Mouse (Mus musculus) testis, adult 10 weeks (tissue): ENCODE data around the gene Sfrp5. TPM values are rescaled to one million over a fixed set of nuclear protein-coding genes. Genes with fewer than 3 reads are reported as not detected.

Experiments
- polyA plus RNA-seq: library from polyadenylated mRNA; stranded (reverse); fragments of 350-450 nt; fragmentation: Illumina TruSeq; extraction: RNeasy Lipid Tissue Mini Kit (QIAGEN cat#74804); gene quantifications from one replicate; pipeline ENCODE4 v1.2.3, GENCODE M21; 2014; ENCODE audit warnings: low read depth, low replicate concordance

The Sfrp5 gene
- polyA plus RNA-seq = not detected

DNA sequence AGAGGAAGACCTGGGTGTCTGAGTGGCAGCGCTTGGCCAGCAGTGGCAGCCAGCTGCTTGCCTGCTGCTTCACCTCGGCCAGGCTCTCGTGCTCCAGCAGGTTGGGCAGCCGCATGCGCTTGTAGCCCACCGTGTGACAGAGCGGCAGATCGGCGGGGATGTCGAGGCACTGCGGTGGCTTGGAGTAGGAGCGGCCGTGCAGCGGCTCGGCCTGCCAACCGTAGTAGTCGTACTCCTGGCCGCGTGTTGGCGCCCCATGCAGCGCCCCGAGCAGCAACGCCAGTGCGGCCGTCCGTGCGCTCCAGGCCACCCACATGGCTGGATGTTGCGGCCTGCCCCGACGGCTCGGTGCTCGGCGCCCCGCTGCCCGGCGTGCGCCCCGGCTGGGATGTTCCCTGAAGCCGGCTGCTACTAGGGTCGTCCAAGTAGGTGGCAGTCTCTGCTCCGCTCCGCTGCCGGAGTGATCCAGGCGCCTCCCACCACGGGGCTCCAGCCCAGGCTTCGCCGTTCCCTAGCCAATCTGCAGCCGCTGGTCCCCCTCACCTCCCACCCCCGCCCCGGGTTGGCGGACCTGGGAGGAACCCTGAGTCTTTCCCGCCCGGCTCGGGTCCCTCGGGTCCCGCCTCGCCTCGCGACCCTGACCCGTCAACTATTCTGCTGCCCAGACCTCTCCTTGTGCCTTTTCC, at the start of gene Sfrp5:
Gene Sfrp5 (minus strand): TSS at position 557 of the 686 bp plus-strand sequence.

DNA sequence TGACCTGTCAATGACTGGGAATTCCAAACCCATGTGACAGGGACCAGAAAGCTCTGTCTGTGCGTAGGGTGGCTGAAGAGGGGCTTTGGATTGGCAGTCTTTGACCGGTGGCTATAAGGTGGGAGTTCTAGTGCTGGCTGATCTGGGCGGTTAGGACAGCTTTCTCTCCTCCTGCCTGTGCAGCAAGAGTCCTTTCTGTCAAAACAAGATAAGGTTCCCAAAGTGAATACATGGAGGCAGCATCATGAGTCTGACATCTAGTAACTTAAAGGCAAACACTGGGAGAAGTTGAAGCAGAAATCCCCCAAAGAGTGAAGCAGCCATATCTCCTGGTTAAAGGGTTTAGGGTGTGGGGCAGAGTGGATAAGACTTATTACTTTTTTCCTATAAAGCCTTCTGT, 45.5 kb upstream of the Sfrp5 start, which contains the start of gene Golga7b:
Gene Golga7b (plus strand): TSS at position 56 of the 400 bp plus-strand sequence.

DNA sequence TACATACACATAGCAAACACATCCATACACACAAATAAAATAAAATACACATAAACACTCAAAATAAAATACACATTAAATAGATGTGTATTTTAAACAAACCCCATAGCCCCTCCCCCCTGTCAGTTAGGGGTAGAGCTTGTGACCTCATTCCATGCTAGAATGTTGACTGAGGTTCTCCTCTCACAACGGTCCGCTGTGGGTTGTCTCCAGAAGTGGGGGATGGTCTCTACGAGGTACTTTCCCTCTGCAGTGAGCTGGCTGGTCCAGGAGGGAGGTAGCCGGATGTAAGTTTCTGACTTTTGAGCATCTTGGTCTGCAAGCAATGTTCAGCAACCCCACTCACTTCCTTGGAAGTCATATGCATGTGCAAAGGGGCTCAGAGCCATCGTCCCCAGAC, 38.3 kb downstream of the Sfrp5 start, which contains the start of gene Zfyve27:
Gene Zfyve27 (plus strand): TSS at position 188 of the 400 bp plus-strand sequence.

Other genes with a start within 250 kb of the Sfrp5 start
- gene Mms19, start 221.1 kb downstream of the Sfrp5 start, polyA plus RNA-seq = 14.9 TPM
- gene Ubtd1, start 220.5 kb downstream of the Sfrp5 start, polyA plus RNA-seq = 3.0 TPM
- not detected for gene Ankrd2, start 166.3 kb downstream of the Sfrp5 start, polyA plus RNA-seq
- 24.0 TPM for gene Hoga1, start 156.6 kb downstream of the Sfrp5 start, polyA plus RNA-seq
- gene 4933411K16Rik, start 150.0 kb downstream of the Sfrp5 start, polyA plus RNA-seq = 264 TPM
- gene Morn4, start 115.9 kb downstream of the Sfrp5 start, polyA plus RNA-seq = 26.5 TPM
- 6.4 TPM for gene Pi4k2a, start 111.8 kb downstream of the Sfrp5 start, polyA plus RNA-seq
- gene Avpi1, start 73.2 kb downstream of the Sfrp5 start, polyA plus RNA-seq = 1.2 TPM
- gene Marveld1, start 54.9 kb downstream of the Sfrp5 start, polyA plus RNA-seq = 2.1 TPM
- 9.5 TPM for gene Zfyve27, start 38.3 kb downstream of the Sfrp5 start, polyA plus RNA-seq
- gene Golga7b, start 45.3 kb upstream of the Sfrp5 start, polyA plus RNA-seq = 0.73 TPM
- gene Crtac1, start 229.5 kb upstream of the Sfrp5 start, polyA plus RNA-seq = 2.0 TPM